Mouse (Mus musculus): Measurements from ENCODE around the gene Antxr2. TPM values are rescaled to one million over a fixed set of nuclear protein-coding genes. Genes with fewer than 3 reads are reported as not detected.

Antxr2 gene
- total and polyA plus RNA-seq, 2 experiments from 2014 or later, result 1.9 to 5.1 TPM

- Histone ChIP-seq H3K36me3 (ENCODE audit: insufficient read depth) (no peaks in the 10 kb centered on the region), H3K9ac (no peak overlapping the region), H3K9me3 (ENCODE audit: low read length) (no peaks in the 10 kb centered on the region), H3K27me3 (ENCODE audit: insufficient read depth, low read length) (no peaks in the 10 kb centered on the region), H3K4me2 (ENCODE audit: low read depth) (no peak overlapping the region), H3K27ac (ENCODE audit: low read depth, low read length) (no peak overlapping the region), H3K4me3 (ENCODE audit: low read depth, low read length) (no peak overlapping the region), H3K4me1 (ENCODE audit: insufficient read depth) (no peaks in the 10 kb centered on the region)
- no peak for ATAC-seq
- 68% methylated on average over 4 of the region's 4 CpGs for WGBS
- no peak for DNase-seq
- TF ChIP-seq CTCF (IDR thresholded peaks at IDR 0.05; ENCODE audit: low read depth), result no peak
These were observed 44.1 kb downstream of the Antxr2 start for GRCm38 (mm10) chr5:97986656-97987294.

GRCm38 (mm10) chr5:97983375-97983774 is 47.5 kb downstream of the Antxr2 start:
- no peak for TF ChIP-seq CTCF (IDR thresholded peaks at IDR 0.05; ENCODE audit: low read depth)
- Histone ChIP-seq H3K4me2 (ENCODE audit: low read depth) (no peak overlapping the region), H3K9ac (no peak overlapping the region), H3K9me3 (ENCODE audit: low read length) (no peaks in the 10 kb centered on the region), H3K27me3 (ENCODE audit: insufficient read depth, low read length) (no peaks in the 10 kb centered on the region), H3K27ac (ENCODE audit: low read depth, low read length) (no peak overlapping the region), H3K4me1 (ENCODE audit: insufficient read depth) (peaks cover 7% of the 10 kb centered on the region; the same call in 1 of the 2 replicates), H3K36me3 (ENCODE audit: insufficient read depth) (no peaks in the 10 kb centered on the region), H3K4me3 (ENCODE audit: low read depth, low read length) (no peak overlapping the region)
- ATAC-seq (no peak), DNase-seq (no peak)
- WGBS, result 98% methylated on average over 9 of the region's 9 CpGs

- H3K9me3 ChIP-seq (ENCODE audit: low read length), result no peaks in the 10 kb centered on the region
- H3K4me3 ChIP-seq (ENCODE audit: low read depth, low read length), result peak overlapping the region; percentile 21
- ATAC-seq (peak; percentile 71), DNase-seq (peak; percentile 57)
- 33% methylated on average over 14 of the region's 14 CpGs for WGBS
- H3K27ac ChIP-seq (ENCODE audit: low read depth, low read length), result no peak overlapping the region
- H3K27me3 ChIP-seq (ENCODE audit: insufficient read depth, low read length), result no peaks in the 10 kb centered on the region
- H3K9ac ChIP-seq, result no peak overlapping the region; the same call in 1 of the 2 replicates
- no peaks in the 10 kb centered on the region for H3K36me3 ChIP-seq (ENCODE audit: insufficient read depth)
- peaks cover 7% of the 10 kb centered on the region; the same call in 1 of the 2 replicates for H3K4me1 ChIP-seq (ENCODE audit: insufficient read depth)
- no peak for TF ChIP-seq CTCF (IDR thresholded peaks at IDR 0.05; ENCODE audit: low read depth)
- peak overlapping the region; percentile 39 for H3K4me2 ChIP-seq (ENCODE audit: low read depth)
These were observed 50.4 kb downstream of the Antxr2 start for GRCm38 (mm10) chr5:97980472-97980871.

DNA sequence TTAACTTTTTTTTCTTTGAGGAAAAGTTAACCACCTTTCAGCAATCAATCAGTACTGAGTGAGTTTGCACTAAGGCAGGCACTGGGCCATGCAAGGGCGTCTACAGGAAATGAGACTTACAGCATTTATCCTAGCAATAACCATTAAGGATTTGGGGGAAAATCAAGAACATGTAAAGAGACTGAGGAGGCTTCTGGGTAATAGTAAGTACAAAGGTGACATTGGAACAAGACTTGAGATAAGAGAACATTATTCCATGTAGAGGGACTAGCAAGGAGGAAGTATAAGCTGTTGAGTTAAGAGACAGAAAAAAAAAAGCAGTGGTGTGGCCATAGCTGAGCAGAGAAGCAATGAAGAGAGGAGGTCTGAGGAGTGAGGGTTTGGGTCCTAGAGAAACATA is 57.5 kb downstream of the Antxr2 start:
- ATAC-seq (no peak), DNase-seq (no peak)
- Histone ChIP-seq H3K9ac (no peak overlapping the region), H3K9me3 (ENCODE audit: low read length) (no peaks in the 10 kb centered on the region), H3K4me1 (ENCODE audit: insufficient read depth) (no peaks in the 10 kb centered on the region), H3K36me3 (ENCODE audit: insufficient read depth) (no peaks in the 10 kb centered on the region), H3K27me3 (ENCODE audit: insufficient read depth, low read length) (no peaks in the 10 kb centered on the region), H3K4me2 (ENCODE audit: low read depth) (no peak overlapping the region), H3K4me3 (ENCODE audit: low read depth, low read length) (no peak overlapping the region), H3K27ac (ENCODE audit: low read depth, low read length) (no peak overlapping the region)
- WGBS, result 97% methylated on average over 1 of the region's 1 CpGs
- no peak for TF ChIP-seq CTCF (IDR thresholded peaks at IDR 0.05; ENCODE audit: low read depth)

DNA sequence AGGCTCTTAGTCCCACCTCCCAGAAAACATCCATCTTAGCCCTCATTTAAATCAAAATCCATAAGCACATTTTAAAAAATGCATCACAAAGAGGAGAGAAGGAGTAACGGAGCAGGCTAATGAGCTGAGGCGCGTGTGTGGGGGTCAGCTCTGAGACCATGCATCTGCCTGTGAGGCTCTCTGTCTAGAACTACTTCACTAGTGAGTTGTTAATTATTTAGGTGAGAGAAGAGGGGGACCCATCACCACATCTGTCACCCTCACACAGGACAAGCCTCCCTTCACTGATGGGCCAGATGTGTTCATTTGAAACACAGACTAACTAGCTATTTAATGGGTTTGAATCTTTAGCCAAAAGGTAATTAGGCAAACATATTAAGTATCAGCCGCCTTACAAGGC is 58.8 kb downstream of the Antxr2 start:
- Histone ChIP-seq H3K9me3 (ENCODE audit: low read length) (no peaks in the 10 kb centered on the region), H3K36me3 (ENCODE audit: insufficient read depth) (no peaks in the 10 kb centered on the region), H3K4me2 (ENCODE audit: low read depth) (no peak overlapping the region), H3K9ac (no peak overlapping the region), H3K27ac (ENCODE audit: low read depth, low read length) (no peak overlapping the region), H3K4me1 (ENCODE audit: insufficient read depth) (no peaks in the 10 kb centered on the region), H3K4me3 (ENCODE audit: low read depth, low read length) (no peak overlapping the region), H3K27me3 (ENCODE audit: insufficient read depth, low read length) (no peaks in the 10 kb centered on the region)
- ATAC-seq (no peak), DNase-seq (no peak)
- no peak for TF ChIP-seq CTCF (IDR thresholded peaks at IDR 0.05; ENCODE audit: low read depth)
- WGBS, result 62% methylated on average over 4 of the region's 4 CpGs

GRCm38 (mm10) chr5:97971236-97971635 is 59.6 kb downstream of the Antxr2 start:
- H3K4me3 ChIP-seq (ENCODE audit: low read depth, low read length), result no peak overlapping the region
- no peaks in the 10 kb centered on the region for H3K4me1 ChIP-seq (ENCODE audit: insufficient read depth)
- H3K27me3 ChIP-seq (ENCODE audit: insufficient read depth, low read length), result no peaks in the 10 kb centered on the region
- DNase-seq (no peak), ATAC-seq (no peak)
- no peaks in the 10 kb centered on the region for H3K36me3 ChIP-seq (ENCODE audit: insufficient read depth)
- TF ChIP-seq CTCF (IDR thresholded peaks at IDR 0.05; ENCODE audit: low read depth), result no peak
- no peaks in the 10 kb centered on the region for H3K9me3 ChIP-seq (ENCODE audit: low read length)
- H3K4me2 ChIP-seq (ENCODE audit: low read depth), result no peak overlapping the region
- no peak overlapping the region for H3K27ac ChIP-seq (ENCODE audit: low read depth, low read length)
- no peak overlapping the region for H3K9ac ChIP-seq
- WGBS, result 44% methylated on average over 3 of the region's 3 CpGs

DNA sequence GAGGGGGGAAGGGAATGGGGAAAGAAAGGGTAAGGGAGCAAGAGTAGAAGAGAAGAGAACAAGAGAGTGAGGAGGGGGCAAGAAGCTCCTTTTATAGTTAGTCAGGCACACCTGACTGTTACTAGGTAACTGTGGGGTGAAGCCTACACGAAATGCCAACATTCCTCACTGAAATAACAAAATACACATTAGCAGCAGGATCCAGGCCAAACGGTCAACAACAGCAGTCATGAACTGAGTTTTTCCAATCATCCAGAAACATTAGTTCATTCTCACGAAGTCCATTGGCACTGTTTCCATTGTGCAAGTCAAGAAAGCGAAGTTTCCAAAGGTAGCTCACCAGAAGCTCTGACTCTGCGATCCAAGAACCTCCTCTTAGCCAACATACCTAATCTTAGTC is 63.8 kb downstream of the Antxr2 start:
- no peak overlapping the region for H3K27ac ChIP-seq (ENCODE audit: low read depth, low read length)
- H3K9ac ChIP-seq, result no peak overlapping the region
- no peak for TF ChIP-seq CTCF (IDR thresholded peaks at IDR 0.05; ENCODE audit: low read depth)
- ATAC-seq, result no peak
- DNase-seq, result no peak
- no peaks in the 10 kb centered on the region for H3K9me3 ChIP-seq (ENCODE audit: low read length)
- H3K4me1 ChIP-seq (ENCODE audit: insufficient read depth), result no peaks in the 10 kb centered on the region
- H3K36me3 ChIP-seq (ENCODE audit: insufficient read depth), result no peaks in the 10 kb centered on the region
- 76% methylated on average over 5 of the region's 5 CpGs for WGBS
- no peak overlapping the region for H3K4me3 ChIP-seq (ENCODE audit: low read depth, low read length)
- H3K27me3 ChIP-seq (ENCODE audit: insufficient read depth, low read length), result no peaks in the 10 kb centered on the region
- no peak overlapping the region for H3K4me2 ChIP-seq (ENCODE audit: low read depth)

Measured in forebrain, postnatal 0 days (tissue).